ENCODE assay signal across 10 mouse cellular contexts in the genomic region with DNA sequence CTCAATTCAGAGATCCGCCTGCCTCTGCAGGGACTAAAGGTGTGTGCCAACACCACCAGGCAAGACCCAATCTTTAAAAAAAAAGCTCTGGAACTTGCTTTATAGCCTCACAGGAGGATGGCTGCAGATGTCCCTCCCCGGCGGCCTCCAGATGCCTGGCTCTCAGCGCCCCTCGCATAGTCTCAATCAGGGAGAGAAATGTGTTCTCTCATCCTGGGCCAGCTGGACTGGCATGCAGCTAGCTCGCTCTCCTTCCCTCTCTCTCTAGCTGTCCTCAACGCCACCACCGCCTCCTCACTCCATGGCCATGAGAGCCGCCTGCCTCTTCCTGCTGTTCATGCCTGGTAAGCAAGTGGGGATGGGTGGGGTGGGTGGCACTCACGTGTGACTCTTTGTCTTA. TPM values are rescaled to one million over a fixed set of nuclear protein-coding genes. Genes with fewer than 3 reads are reported as not detected.
A peak's percentile ranks its signal among the peaks of the same experiment; 100 is the strongest.
DNase-seq lines count a peak whose midpoint lies in the region; ATAC-seq and TF ChIP-seq lines count a peak whose summit lies in the region.
"Had no signal": no experiment of that assay in that cellular context is flagged by ENCODE, and none has a peak within 500 bp of the region (broad histone marks: within the 10 kb centered on the region; RNA-seq: fewer than 3 reads in every experiment).

No protein-coding gene starts in this region.

- peaks cover 21% of the 10 kb centered on the region for H3K4me1 ChIP-seq in embryonic facial prominence, embryonic 14.5 days (ENCODE audit: control insufficient read depth, insufficient read depth, low read length)
- H3K4me1 ChIP-seq in hindbrain, embryonic 15.5 days (replicated peaks) = peaks cover 36% of the 10 kb centered on the region
- H3K4me1 ChIP-seq in neural tube, embryonic 15.5 days = peaks cover 37% of the 10 kb centered on the region

- peaks cover 49% of the 10 kb centered on the region for H3K36me3 ChIP-seq in embryonic facial prominence, embryonic 14.5 days (ENCODE audit: control insufficient read depth, insufficient read depth, low read length)
- H3K36me3 ChIP-seq in hindbrain, embryonic 15.5 days = peaks cover 33% of the 10 kb centered on the region
- peaks cover 43% of the 10 kb centered on the region for H3K36me3 ChIP-seq in neural tube, embryonic 15.5 days

- H3K4me2 ChIP-seq in embryonic facial prominence, embryonic 14.5 days (ENCODE audit: low read depth, low read length) = peak overlapping the region; percentile 66
- H3K4me2 ChIP-seq in hindbrain, embryonic 15.5 days = peak overlapping the region; percentile 79
- H3K4me2 ChIP-seq in neural tube, embryonic 15.5 days = peak overlapping the region; percentile 84

- no peak overlapping the region for H3K4me3 ChIP-seq in left cerebral cortex, adult 2 months
- H3K4me3 ChIP-seq in embryonic facial prominence, embryonic 14.5 days (ENCODE audit: low read depth, low read length) = peak overlapping the region; percentile 63
- no peak overlapping the region for H3K4me3 ChIP-seq in hindbrain, embryonic 15.5 days
- no peak overlapping the region for H3K4me3 ChIP-seq in neural tube, embryonic 15.5 days (replicated peaks)

- intact Hi-C loops in left cerebral cortex, adult 2 months (cut with DNase I) = no loop called here
- intact Hi-C loops in left cerebral cortex, postnatal 36 days (cut with DNase I) = no loop called here

- no peak for DNase-seq in left cerebral cortex, adult 2 months (ENCODE audit: extremely low spot score in 1 of 2, low spot score in 2 of 2)
- no peak for DNase-seq in left cerebral cortex, postnatal 36 days (ENCODE audit: low spot score in 2 of 2)
- DNase-seq in embryonic facial prominence, embryonic 14.5 days (ENCODE audit: low spot score) = peak; percentile 15
- no peak for DNase-seq in embryo, embryonic 11 days
- no peak for DNase-seq in gastrocnemius, adult 18-20 months (ENCODE audit: low spot score)
- DNase-seq: layer of hippocampus, postnatal 36 days; thymus, postnatal 4 days had no signal

- no peak overlapping the region for H3K9ac ChIP-seq in embryonic facial prominence, embryonic 14.5 days (ENCODE audit: low read depth, low read length)
- no peak overlapping the region for H3K9ac ChIP-seq in hindbrain, embryonic 15.5 days
- peak overlapping the region; percentile 77; the same call in 1 of the 2 replicates for H3K9ac ChIP-seq in neural tube, embryonic 15.5 days (replicated peaks)

- 79% methylated on average over 10 of the region's 10 CpGs for WGBS in embryonic facial prominence, embryonic 14.5 days
- 47% methylated on average over 10 of the region's 10 CpGs for WGBS in hindbrain, embryonic 15.5 days
- 56% methylated on average over 10 of the region's 10 CpGs for WGBS in neural tube, embryonic 15.5 days

- TF ChIP-seq CTCF in left cerebral cortex, adult 2 months (IDR thresholded peaks at IDR 0.05) = no peak

- H3K9me3 ChIP-seq in embryonic facial prominence, embryonic 14.5 days (ENCODE audit: control insufficient read depth, low read length) = no peaks in the 10 kb centered on the region
- H3K9me3 ChIP-seq in hindbrain, embryonic 15.5 days = no peaks in the 10 kb centered on the region
- no peaks in the 10 kb centered on the region for H3K9me3 ChIP-seq in neural tube, embryonic 15.5 days (replicated peaks)

- no peaks in the 10 kb centered on the region for H3K27me3 ChIP-seq in embryonic facial prominence, embryonic 14.5 days (replicated peaks; ENCODE audit: control insufficient read depth, insufficient read depth, low read length)
- H3K27me3 ChIP-seq in hindbrain, embryonic 15.5 days = no peaks in the 10 kb centered on the region
- H3K27me3 ChIP-seq in neural tube, embryonic 15.5 days (replicated peaks) = no peaks in the 10 kb centered on the region

- no peak for ATAC-seq in embryonic facial prominence, embryonic 14.5 days (ENCODE audit: low read depth)
- ATAC-seq in hindbrain, embryonic 15.5 days (ENCODE audit: low FRiP score, low read depth) = no peak
- no peak for ATAC-seq in neural tube, embryonic 15.5 days (ENCODE audit: low FRiP score)

- H3K27ac ChIP-seq in left cerebral cortex, adult 2 months = peak overlapping the region; percentile 70
- peak overlapping the region; percentile 91 for H3K27ac ChIP-seq in embryonic facial prominence, embryonic 14.5 days (replicated peaks; ENCODE audit: low read depth, low read length)
- peak overlapping the region; percentile 78 for H3K27ac ChIP-seq in hindbrain, embryonic 15.5 days (replicated peaks)
- H3K27ac ChIP-seq in neural tube, embryonic 15.5 days (replicated peaks) = peak overlapping the region; percentile 68; the same call in 1 of the 2 replicates
- H3K27ac ChIP-seq: macrophage had no signal

RNA-seq across cellular contexts. Expression of a gene that starts 2.3 kb away (rescaled TPM):
- total RNA-seq in left cerebral cortex, adult 2 months (2021) = 1 to 10 TPM; 4.8 to 4.9 TPM
- total RNA-seq in left cerebral cortex, postnatal 36 days (2021) = 1 to 10 TPM; 3.9 to 5.9 TPM
- 745 and 811 TPM in 2 replicates for polyA plus RNA-seq in embryonic facial prominence, embryonic 14.5 days (2014; fragmentation: Nextera tagmentation; extraction: Ambion mirVana)
- polyA plus RNA-seq in hindbrain, embryonic 15.5 days (2015; fragmentation: Nextera tagmentation; extraction: Ambion mirVana) = 161 and 173 TPM in 2 replicates
- 210 and 222 TPM in 2 replicates for polyA plus RNA-seq in neural tube, embryonic 15.5 days (2015; fragmentation: Nextera tagmentation; extraction: Ambion mirVana)
- total RNA-seq in gastrocnemius, adult 18-20 months (2021) = 1 to 10 TPM; 1.1 to 2.3 TPM
- polyA plus RNA-seq: macrophage had no signal

RNA-seq across cellular contexts. Expression of a gene that starts 25.9 kb away (rescaled TPM):
- total RNA-seq in left cerebral cortex, adult 2 months (2021) = 100 to 1,000 TPM; 150 to 155 TPM
- 100 to 1,000 TPM; 162 to 171 TPM for total RNA-seq in left cerebral cortex, postnatal 36 days (2021)
- polyA plus RNA-seq in embryonic facial prominence, embryonic 14.5 days (2014; fragmentation: Nextera tagmentation; extraction: Ambion mirVana) = 42.9 and 43.5 TPM in 2 replicates
- polyA plus RNA-seq in hindbrain, embryonic 15.5 days (2015; fragmentation: Nextera tagmentation; extraction: Ambion mirVana) = 181 and 193 TPM in 2 replicates
- 162 and 188 TPM in 2 replicates for polyA plus RNA-seq in neural tube, embryonic 15.5 days (2015; fragmentation: Nextera tagmentation; extraction: Ambion mirVana)
- total RNA-seq in gastrocnemius, adult 18-20 months (2021) = 10 to 100 TPM; 16.2 to 21.1 TPM

RNA-seq across cellular contexts. Expression of a gene that starts 47.8 kb away (rescaled TPM):
- total RNA-seq in left cerebral cortex, adult 2 months (2021) = 10 to 100 TPM; 68.1 to 71.3 TPM
- total RNA-seq in left cerebral cortex, postnatal 36 days (2021) = 10 to 100 TPM; 40.3 to 73.7 TPM
- polyA plus RNA-seq in embryonic facial prominence, embryonic 14.5 days (2014; fragmentation: Nextera tagmentation; extraction: Ambion mirVana) = 5.1 and 6.2 TPM in 2 replicates
- polyA plus RNA-seq in hindbrain, embryonic 15.5 days (2015; fragmentation: Nextera tagmentation; extraction: Ambion mirVana) = 6.2 and 7.7 TPM in 2 replicates
- polyA plus RNA-seq in neural tube, embryonic 15.5 days (2015; fragmentation: Nextera tagmentation; extraction: Ambion mirVana) = 4.5 and 4.9 TPM in 2 replicates
- total RNA-seq in gastrocnemius, adult 18-20 months (2021) = 1 to 10 TPM; 2.0 to 2.5 TPM

RNA-seq across cellular contexts. Expression of a gene that starts 51.6 kb away (rescaled TPM):
- total RNA-seq in left cerebral cortex, adult 2 months (2021) = 100 to 1,000 TPM; 170 to 178 TPM
- 100 to 1,000 TPM; 171 to 200 TPM for total RNA-seq in left cerebral cortex, postnatal 36 days (2021)
- 383 and 394 TPM in 2 replicates for polyA plus RNA-seq in embryonic facial prominence, embryonic 14.5 days (2014; fragmentation: Nextera tagmentation; extraction: Ambion mirVana)
- polyA plus RNA-seq in hindbrain, embryonic 15.5 days (2015; fragmentation: Nextera tagmentation; extraction: Ambion mirVana) = 480 TPM in 2 replicates
- 492 and 530 TPM in 2 replicates for polyA plus RNA-seq in neural tube, embryonic 15.5 days (2015; fragmentation: Nextera tagmentation; extraction: Ambion mirVana)
- total RNA-seq in gastrocnemius, adult 18-20 months (2021) = 100 to 1,000 TPM; 630 to 677 TPM

Comparison
In these comparisons a context has a peak if more than half of its experiments do, and no peak if none do; other contexts are left out.
1. RNA of a gene that starts 25.9 kb away (total RNA-seq): 162 to 171 TPM in left cerebral cortex, postnatal 36 days and 150 to 155 TPM in left cerebral cortex, adult 2 months; 16.2 to 21.1 TPM in gastrocnemius, adult 18-20 months; every median in the first group is over 4 times any median in the second.
2. RNA of a gene that starts 47.8 kb away (total RNA-seq): 40.3 to 73.7 TPM in left cerebral cortex, postnatal 36 days and 68.1 to 71.3 TPM in left cerebral cortex, adult 2 months; 2.0 to 2.5 TPM in gastrocnemius, adult 18-20 months; every median in the first group is over 10 times any median in the second.
3. Peak in every context shown above with its lines, with median percentiles within 50 percentile points of each other: H3K27ac ChIP-seq and H3K4me2 ChIP-seq.